Comparison of ENCODE assay signal across 15 mouse cellular contexts in the genomic region with DNA sequence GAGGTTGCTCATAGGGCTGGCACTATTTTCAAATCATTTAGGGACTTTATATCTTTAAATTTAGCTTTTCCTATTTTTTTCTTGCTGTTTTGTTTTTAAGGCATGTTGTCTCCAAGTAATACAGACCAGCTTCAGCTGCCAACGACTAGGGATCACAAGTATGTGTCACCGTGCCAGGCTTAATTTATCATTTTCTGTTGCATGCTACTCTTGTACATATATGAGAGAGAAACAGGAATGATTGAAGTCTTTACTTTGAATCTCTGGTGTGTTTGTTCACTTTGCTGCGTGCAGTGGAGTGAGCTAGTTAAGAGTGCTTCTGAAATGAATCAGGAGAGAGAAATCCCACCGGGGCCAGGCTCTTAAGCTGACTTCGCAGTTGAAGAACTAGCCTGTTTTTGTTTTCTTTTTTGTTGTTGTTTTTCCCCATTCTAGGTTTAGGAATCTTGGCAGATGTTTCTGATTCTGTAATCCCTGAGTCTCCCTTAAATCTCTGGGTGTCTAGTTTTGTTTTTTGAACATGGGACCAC.
"Had no signal": no experiment of that assay in that cellular context is flagged by ENCODE, and none has a peak within 500 bp of the region (broad histone marks: within the 10 kb centered on the region; RNA-seq: fewer than 3 reads in every experiment).

No protein-coding gene starts in this region.

- H3K9ac ChIP-seq: liver, embryonic 15.5 days; midbrain, embryonic 12.5 days; neural tube, embryonic 12.5 days had no signal

- H3K36me3 ChIP-seq: liver, embryonic 15.5 days; midbrain, embryonic 12.5 days; neural tube, embryonic 12.5 days had no signal

- H3K9me3 ChIP-seq: liver, embryonic 15.5 days; megakaryocyte, embryonic 14.5 days; midbrain, embryonic 12.5 days; neural tube, embryonic 12.5 days had no signal

- DNase-seq: kidney, adult 18-20 months; kidney, postnatal 10 days; kidney, postnatal 4 days; lung, adult 2 months; right cerebral cortex, postnatal 4 days; spleen, adult 18-20 months; thymus, adult 18-20 months; thymus, postnatal 14 days had no signal

- H3K4me3 ChIP-seq: liver, embryonic 15.5 days; megakaryocyte, embryonic 14.5 days; midbrain, embryonic 12.5 days; neural tube, embryonic 12.5 days had no signal

- H3K27me3 ChIP-seq: liver, embryonic 15.5 days; megakaryocyte, embryonic 14.5 days; midbrain, embryonic 12.5 days; neural tube, embryonic 12.5 days had no signal

- H3K4me2 ChIP-seq: liver, embryonic 11.5 days; liver, embryonic 15.5 days; midbrain, embryonic 12.5 days; neural tube, embryonic 12.5 days had no signal

- H3K4me1 ChIP-seq: midbrain, embryonic 12.5 days had no signal

- ATAC-seq: lung, postnatal 0 days had no signal

- H3K27ac ChIP-seq: liver, embryonic 15.5 days; macrophage; midbrain, embryonic 12.5 days; neural tube, embryonic 12.5 days had no signal
